Mouse (Mus musculus): Measurements from ENCODE around the gene Epb41l3. TPM values are rescaled to one million over a fixed set of nuclear protein-coding genes. Genes with fewer than 3 reads are reported as not detected.

Gene Epb41l3
- total and polyA plus RNA-seq, 3 experiments = not detected

- Histone ChIP-seq H3K27me3 (ENCODE audit: control insufficient read depth in 1 of 2, insufficient read depth in 2 of 2, low read length in 2 of 2) (no peaks in the 10 kb centered on the region), H3K4me1 (ENCODE audit: control insufficient read depth in 1 of 2, insufficient read depth in 2 of 2, low read length in 2 of 2) (no peaks in the 10 kb centered on the region), H3K4me3 (ENCODE audit: control insufficient read depth in 1 of 2, insufficient read depth in 1 of 2, low read depth in 2 of 2, low read length in 2 of 2) (no peak overlapping the region), H3K9ac (ENCODE audit: control insufficient read depth, low read depth, low read length, poor library complexity, severe bottlenecking) (no peak overlapping the region), H3K9me3 (replicated peaks; ENCODE audit: insufficient read depth, low read length) (no peaks in the 10 kb centered on the region), H3K79me2 (ENCODE audit: control insufficient read depth, insufficient read depth, low read length, poor library complexity) (no peaks in the 10 kb centered on the region), H3K27ac (ENCODE audit: control insufficient read depth, low read depth, low read length) (no peak overlapping the region), H3K36me3 (ENCODE audit: control insufficient read depth in 1 of 2, insufficient read depth in 2 of 2, low read length in 2 of 2) (no peaks in the 10 kb centered on the region)
- no peak for DNase-seq (ENCODE audit: low read depth, low spot score)
- no peak for TF ChIP-seq CHD1 (IDR thresholded peaks at IDR 0.05; ENCODE audit: low read depth, low read length)
- no peak for TF ChIP-seq USF2 (IDR thresholded peaks at IDR 0.05; ENCODE audit: borderline replicate concordance in 1 of 2, insufficient read depth in 1 of 2, low read depth in 1 of 2, low read length in 2 of 2)
- no peak for TF ChIP-seq CHD2 (IDR thresholded peaks at IDR 0.05; ENCODE audit: low read length)
- no peak for TF ChIP-seq TBP (IDR thresholded peaks at IDR 0.05; ENCODE audit: low read depth, low read length)
- no peak for TF ChIP-seq POLR2AphosphoS5 (IDR thresholded peaks at IDR 0.05; ENCODE audit: borderline replicate concordance, low read depth, low read length)
- no peak for TF ChIP-seq MXI1 (IDR thresholded peaks at IDR 0.05; ENCODE audit: low read depth, low read length)
- no peak for TF ChIP-seq ZC3H11A (IDR thresholded peaks at IDR 0.05; ENCODE audit: low read depth, low read length)
- TF ChIP-seq GATA1 (IDR thresholded peaks at IDR 0.05; ENCODE audit: low read depth, low read length) = no peak
- no peak for TF ChIP-seq BHLHE40 (IDR thresholded peaks at IDR 0.05; ENCODE audit: borderline replicate concordance, low read depth, low read length)
- no peak for TF ChIP-seq RAD21 (IDR thresholded peaks at IDR 0.05; ENCODE audit: low read depth, low read length)
These were observed 145.4 kb downstream of the Epb41l3 start for GRCm38 (mm10) chr17:69220849-69221248.

GRCm38 (mm10) chr17:69221377-69221776, 145.9 kb downstream of the Epb41l3 start:
- Histone ChIP-seq H3K27me3 (ENCODE audit: control insufficient read depth in 1 of 2, insufficient read depth in 2 of 2, low read length in 2 of 2) (no peaks in the 10 kb centered on the region), H3K36me3 (ENCODE audit: control insufficient read depth in 1 of 2, insufficient read depth in 2 of 2, low read length in 2 of 2) (no peaks in the 10 kb centered on the region), H3K9ac (ENCODE audit: control insufficient read depth, low read depth, low read length, poor library complexity, severe bottlenecking) (no peak overlapping the region), H3K27ac (ENCODE audit: control insufficient read depth, low read depth, low read length) (no peak overlapping the region), H3K4me1 (ENCODE audit: control insufficient read depth in 1 of 2, insufficient read depth in 2 of 2, low read length in 2 of 2) (no peaks in the 10 kb centered on the region), H3K79me2 (ENCODE audit: control insufficient read depth, insufficient read depth, low read length, poor library complexity) (no peaks in the 10 kb centered on the region), H3K4me3 (ENCODE audit: control insufficient read depth in 1 of 2, insufficient read depth in 1 of 2, low read depth in 2 of 2, low read length in 2 of 2) (no peak overlapping the region), H3K9me3 (replicated peaks; ENCODE audit: insufficient read depth, low read length) (no peaks in the 10 kb centered on the region)
- TF ChIP-seq CTCF (IDR thresholded peaks at IDR 0.05 in 2 of 3, conservative IDR thresholded peaks at IDR 0.05 in 1 of 3; ENCODE audit: control insufficient read depth in 1 of 3, insufficient read depth in 1 of 3, low read depth in 2 of 3, low read length in 3 of 3, poor library complexity in 1 of 3, severe bottlenecking in 1 of 3) = no peak
- no peak for TF ChIP-seq NELFE (IDR thresholded peaks at IDR 0.05; ENCODE audit: low read depth, low read length)
- no peak for TF ChIP-seq MAZ (IDR thresholded peaks at IDR 0.05; ENCODE audit: low read depth, low read length)
- no peak for TF ChIP-seq TCF12 (IDR thresholded peaks at IDR 0.05; ENCODE audit: low read depth, low read length)
- no peak for TF ChIP-seq SMC3 (IDR thresholded peaks at IDR 0.05; ENCODE audit: low read depth, low read length)
- TF ChIP-seq TBP (IDR thresholded peaks at IDR 0.05; ENCODE audit: low read depth, low read length) = no peak
- TF ChIP-seq RCOR1 (IDR thresholded peaks at IDR 0.05; ENCODE audit: low read depth, low read length) = no peak
- no peak for TF ChIP-seq KAT2A (conservative IDR thresholded peaks at IDR 0.05; ENCODE audit: low read depth, low read length)
- TF ChIP-seq MYC (IDR thresholded peaks at IDR 0.05; ENCODE audit: low read depth, low read length) = no peak
- TF ChIP-seq ZKSCAN1 (IDR thresholded peaks at IDR 0.05; ENCODE audit: low read depth, low read length) = no peak
- no peak for TF ChIP-seq POLR2AphosphoS2 (IDR thresholded peaks at IDR 0.05; ENCODE audit: low read length)
- no peak for TF ChIP-seq GATA1 (IDR thresholded peaks at IDR 0.05; ENCODE audit: low read depth, low read length)
- TF ChIP-seq RAD21 (IDR thresholded peaks at IDR 0.05; ENCODE audit: low read depth, low read length) = no peak
- no peak for TF ChIP-seq SIN3A (IDR thresholded peaks at IDR 0.05; ENCODE audit: low read length)
- no peak for TF ChIP-seq POLR2A (IDR thresholded peaks at IDR 0.05; ENCODE audit: control insufficient read depth in 1 of 2, insufficient read depth in 1 of 2, low read depth in 1 of 2, low read length in 2 of 2, poor library complexity in 1 of 2)
- TF ChIP-seq EP300 (IDR thresholded peaks at IDR 0.05; ENCODE audit: low read depth in 1 of 2, low read length in 2 of 2) = no peak
- no peak for DNase-seq (ENCODE audit: low read depth, low spot score)

Data from MEL (cell line).